Mouse (Mus musculus): Measurements from ENCODE around the gene Taf8.

Gene Taf8

DNA sequence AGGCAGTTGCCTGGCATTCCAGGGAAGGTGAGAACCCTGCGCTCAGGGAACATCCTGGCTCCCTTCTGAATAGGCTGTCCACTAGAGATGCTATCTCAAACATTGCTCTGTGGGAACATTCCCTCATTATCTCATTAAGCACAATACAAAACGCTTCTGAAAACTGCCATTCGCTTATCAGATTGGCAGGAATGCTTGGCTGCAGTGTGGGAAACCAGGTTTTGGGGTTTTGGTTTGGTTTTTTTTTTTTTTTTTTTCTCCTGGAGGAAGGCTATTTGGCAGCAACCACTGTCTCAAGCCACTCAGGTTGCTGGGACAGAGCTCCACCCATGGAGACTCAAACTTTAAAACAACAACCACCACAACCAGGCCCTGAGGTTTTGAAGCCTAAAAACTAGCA lies 22.2 kb downstream of the Taf8 start:
- no peak for DNase-seq

- DNase-seq, result no peak
Observed at GRCm38 (mm10) chr17:47475714-47476113, 26.4 kb downstream of the Taf8 start.

- peak; percentile 71 for DNase-seq
Observed at GRCm38 (mm10) chr17:47475181-47475580, 26.9 kb downstream of the Taf8 start.

GRCm38 (mm10) chr17:47474250-47474649 lies 27.8 kb downstream of the Taf8 start:
- no peak for DNase-seq

DNA sequence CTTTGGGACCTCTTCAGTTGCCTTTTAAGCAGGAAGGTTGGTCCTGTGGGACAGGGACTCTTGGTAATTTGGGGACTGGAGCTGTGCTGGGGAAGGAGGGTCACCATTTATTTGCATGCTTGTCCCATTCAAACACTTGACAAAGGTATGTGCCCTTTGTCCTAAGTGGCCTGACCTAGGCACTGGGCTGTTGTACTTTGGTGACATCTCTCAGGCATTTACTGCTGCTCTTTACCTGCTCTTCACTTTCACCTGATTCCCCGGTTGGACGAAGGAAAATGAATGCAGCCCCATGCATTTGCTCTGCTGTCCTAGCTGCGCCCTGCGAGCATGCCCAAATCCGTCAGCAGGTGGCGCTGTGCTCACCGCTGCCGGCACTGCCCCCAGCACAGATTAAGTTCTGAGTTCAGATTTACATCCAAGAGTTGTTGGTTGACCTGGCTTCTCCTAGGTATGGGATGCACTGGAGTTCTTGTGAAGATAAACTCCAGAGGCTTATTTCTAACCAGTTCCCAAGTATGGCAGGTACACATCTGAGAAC lies 28.6 kb downstream of the Taf8 start:
- no peak for DNase-seq

DNA sequence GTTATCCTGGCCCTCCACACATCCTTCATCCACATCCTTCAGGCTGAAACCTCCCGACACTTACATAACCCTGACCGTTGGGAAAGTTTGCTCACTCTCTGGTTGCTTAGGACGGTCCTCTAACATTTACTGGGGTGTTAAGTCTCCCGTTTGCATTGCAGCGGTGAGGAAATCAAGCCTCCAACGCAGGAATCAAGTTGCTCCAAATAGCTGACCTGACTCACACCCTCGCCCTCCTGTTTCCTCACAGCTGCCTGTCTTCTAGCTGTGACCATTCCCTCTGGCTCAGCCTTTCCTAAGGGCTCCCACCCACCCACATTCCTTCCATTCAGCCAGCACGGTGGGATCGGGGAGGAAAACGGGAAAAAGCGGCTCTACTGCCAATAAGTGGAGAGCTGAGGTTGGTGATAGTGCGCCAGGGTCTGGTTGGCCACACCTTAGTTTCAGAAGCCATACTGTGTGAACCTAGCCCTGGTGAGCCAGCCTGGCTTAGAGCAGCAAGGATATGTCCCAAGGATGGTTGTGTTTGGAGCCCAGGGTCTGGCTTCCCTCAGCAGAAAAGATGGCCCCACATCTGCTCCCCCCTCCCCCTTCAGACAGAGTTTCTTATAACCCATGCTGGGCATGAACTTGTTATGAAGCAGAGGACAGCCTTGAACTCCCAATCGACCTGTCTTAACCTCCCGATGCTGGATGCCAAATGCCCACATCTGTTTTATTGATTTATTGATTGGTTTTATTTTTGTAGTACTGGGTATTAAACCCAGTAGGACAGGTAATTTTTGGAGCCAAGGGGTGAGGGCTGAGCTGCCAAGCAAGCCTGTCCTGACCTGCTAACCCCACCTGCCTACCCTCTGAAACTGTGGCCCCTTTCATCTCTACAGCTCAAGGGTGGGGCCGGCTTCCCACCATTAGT lies 29.4 kb downstream of the Taf8 start:
- DNase-seq, result no peak

DNA sequence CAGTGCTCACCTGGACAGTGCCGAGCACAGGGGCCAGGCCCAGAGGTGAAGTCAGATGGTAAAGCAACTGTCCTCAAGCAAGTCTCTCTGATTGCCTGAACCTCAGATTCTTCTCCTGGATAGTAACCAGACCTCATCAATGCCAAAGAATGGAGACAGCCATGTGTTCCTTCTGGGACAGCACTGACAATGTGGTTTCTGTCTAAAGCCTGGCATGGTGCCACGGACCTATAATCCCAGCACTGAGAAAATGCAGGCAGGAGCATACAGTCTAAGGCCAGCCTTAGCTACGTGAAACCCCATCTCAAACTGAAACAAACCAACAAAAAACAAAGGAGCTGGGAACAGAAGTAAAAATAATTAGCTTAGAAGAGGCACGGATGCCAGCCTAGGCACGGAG lies 31.4 kb downstream of the Taf8 start:
- no peak for DNase-seq

DNA sequence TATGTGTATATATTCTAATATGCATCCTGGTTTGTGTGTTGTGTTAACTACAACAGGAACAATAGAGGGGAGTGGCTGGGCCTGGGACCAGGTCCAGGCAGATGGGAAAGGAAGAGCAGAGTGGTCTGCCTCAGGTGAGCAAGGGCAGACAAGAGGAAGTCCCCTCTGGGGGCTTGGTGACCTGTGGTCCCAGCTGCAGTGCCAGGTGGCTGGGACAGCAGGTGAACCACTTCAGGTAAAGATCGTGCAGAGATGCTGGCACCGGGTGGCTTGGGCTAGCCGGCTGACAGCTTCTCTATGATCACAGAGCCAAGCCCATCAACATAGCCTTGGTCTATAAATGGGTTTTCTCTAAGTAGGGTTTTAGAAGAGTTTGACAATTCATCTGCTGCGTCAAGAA lies 32.0 kb downstream of the Taf8 start:
- DNase-seq, result no peak

DNA sequence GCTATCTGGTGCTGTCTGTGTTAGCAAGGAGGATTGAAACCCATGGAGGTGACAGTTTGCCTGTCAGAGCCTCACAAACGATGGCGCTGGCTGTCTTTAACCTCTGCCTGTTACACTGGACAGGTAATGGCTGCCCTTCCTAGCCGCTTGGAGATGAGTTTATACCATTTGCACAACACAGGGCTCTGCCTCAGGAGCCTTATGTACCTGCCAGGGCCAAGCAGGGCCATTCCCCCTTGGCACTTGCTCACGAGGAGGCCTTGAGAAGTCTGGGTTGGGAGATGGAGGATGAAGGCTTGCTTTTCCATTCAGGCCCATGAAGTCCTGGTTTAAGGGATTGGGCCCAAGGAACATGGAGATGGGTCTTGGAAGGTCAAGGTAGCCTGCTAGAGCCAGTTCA lies 32.5 kb downstream of the Taf8 start:
- no peak for DNase-seq

- DNase-seq, result no peak
Observed at GRCm38 (mm10) chr17:47468466-47468865, 33.6 kb downstream of the Taf8 start.

DNA sequence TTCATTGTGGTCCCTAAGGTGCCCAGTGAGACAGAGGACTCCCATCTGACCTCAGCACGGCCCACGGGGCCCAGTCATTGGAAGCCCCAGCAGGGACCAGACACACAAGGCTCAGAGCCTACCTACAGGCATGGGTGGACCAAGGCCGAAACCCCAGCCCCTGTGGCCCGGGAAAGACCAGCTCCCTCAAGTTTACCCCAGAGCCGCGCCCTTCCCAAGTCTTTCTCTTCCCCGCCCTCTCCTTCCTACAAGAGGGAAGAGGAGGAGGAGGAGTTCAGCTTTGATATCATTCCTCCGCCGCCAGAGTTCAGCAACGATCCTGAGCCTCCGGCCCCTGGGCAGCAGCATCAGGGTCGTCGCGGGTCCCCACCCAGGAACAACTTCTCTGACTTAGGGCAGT lies 34.0 kb downstream of the Taf8 start:
- DNase-seq, result no peak

GRCm38 (mm10) chr17:47467659-47468058 lies 34.4 kb downstream of the Taf8 start:
- no peak for DNase-seq

GRCm38 (mm10) chr17:47466284-47466683 lies 35.8 kb downstream of the Taf8 start:
- no peak for DNase-seq

DNA sequence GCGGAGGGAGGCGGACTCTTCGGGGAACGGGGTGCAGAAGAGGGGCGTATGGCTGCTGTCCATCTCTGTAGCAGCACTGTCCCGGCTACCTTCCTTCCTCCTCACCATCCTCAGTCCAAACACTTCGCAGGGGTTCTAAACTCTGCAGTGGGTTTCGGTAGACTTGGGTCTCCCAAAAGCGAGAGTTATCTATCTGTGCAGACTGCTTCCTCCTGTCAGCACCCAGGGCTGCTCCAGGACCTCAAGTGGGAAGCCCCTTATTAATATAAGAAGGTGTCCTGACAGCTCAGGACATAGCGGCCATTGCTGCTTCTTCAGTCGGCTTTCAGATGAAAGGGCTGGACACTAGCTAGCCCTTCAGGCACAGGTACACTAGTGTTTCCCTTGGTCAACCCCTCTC lies 37.1 kb downstream of the Taf8 start:
- DNase-seq, result no peak

DNA sequence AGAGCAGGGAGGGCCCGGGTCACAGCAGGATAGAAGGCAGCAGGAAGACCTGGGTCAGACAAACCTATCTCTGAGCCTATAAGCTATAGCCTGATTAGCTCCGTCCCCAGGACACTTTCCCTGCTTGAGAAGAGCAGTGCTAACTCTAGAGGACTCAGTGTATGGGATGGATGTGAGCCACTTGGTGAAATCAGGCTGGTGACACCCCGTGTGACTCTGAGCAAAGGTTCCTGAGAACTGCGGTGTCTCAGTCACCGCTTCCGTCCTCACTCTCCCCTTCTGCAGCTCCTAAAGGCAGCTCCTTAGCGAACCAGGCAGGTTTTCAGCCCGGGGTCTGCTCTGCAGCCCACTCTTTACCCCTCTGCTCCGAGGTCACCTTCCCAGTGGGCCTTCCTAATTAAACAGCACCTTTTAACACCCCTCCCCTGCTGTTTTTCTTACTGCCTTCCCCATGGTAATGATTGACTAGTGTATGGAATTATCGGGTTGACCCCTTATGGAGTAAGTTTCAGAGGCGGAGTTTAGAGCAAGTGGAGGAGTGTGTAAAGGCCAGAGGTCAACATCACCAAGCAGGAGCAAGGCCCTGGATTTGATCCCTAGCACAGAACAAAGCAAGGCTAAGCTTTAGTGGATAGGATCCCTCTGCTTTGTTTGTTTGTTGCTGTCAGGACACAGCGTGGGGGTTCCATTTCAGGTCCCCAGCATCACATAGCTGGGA lies 37.7 kb downstream of the Taf8 start:
- DNase-seq, result no peak

- no peak for DNase-seq
Observed at GRCm38 (mm10) chr17:47462728-47463388, 39.2 kb downstream of the Taf8 start.

- no peak for DNase-seq
Observed at GRCm38 (mm10) chr17:47462209-47462608, 39.9 kb downstream of the Taf8 start.

GRCm38 (mm10) chr17:47461688-47462087 lies 40.4 kb downstream of the Taf8 start:
- no peak for DNase-seq

GRCm38 (mm10) chr17:47459341-47459919 lies 42.7 kb downstream of the Taf8 start:
- no peak for DNase-seq

GRCm38 (mm10) chr17:47458936-47459335 lies 43.2 kb downstream of the Taf8 start:
- no peak for DNase-seq

DNA sequence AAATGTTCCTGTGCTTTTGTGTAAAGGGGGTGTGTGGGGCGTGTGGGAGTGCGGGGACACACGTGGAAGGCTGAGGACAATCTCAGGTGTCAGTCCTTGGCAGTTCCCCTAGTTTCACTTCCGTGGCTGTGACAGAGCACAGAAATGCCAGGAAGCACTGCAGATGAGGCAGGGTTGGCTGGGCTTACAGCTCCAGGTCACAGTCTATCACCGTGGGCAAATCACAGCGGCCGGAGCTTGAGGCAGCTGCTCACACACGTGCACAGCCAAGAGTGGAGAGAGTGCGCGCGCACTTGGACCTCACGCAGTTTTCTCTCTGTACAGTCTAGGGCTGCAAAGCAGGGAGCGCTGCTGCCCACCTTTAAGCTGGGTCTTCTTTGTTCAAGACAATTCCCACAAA lies 43.8 kb downstream of the Taf8 start:
- no peak for DNase-seq

GRCm38 (mm10) chr17:47454675-47455074 lies 47.4 kb downstream of the Taf8 start:
- DNase-seq, result no peak

DNA sequence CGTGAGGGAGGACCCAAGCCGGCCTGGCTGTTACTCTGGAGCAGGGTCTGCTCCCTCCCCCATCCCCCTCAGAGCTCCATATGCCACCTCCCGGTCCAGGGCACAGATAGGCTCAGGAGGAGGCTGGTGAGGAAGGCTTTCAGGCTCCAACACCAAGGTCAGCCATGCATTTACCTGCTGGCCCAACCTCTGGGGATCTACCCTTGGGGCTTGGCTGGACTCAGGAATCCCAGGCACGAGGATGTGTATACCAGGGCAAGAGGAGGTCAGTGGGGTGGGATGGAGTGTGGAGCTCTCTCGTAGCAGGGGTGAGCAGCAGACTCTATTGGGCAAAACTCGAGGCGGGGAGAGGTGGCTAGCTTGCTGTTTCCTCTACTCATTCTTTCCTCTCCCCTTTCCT lies 49.2 kb downstream of the Taf8 start:
- peak; percentile 70 for DNase-seq
